25 mouse cellular contexts compared by ENCODE assay signal in the genomic region with DNA sequence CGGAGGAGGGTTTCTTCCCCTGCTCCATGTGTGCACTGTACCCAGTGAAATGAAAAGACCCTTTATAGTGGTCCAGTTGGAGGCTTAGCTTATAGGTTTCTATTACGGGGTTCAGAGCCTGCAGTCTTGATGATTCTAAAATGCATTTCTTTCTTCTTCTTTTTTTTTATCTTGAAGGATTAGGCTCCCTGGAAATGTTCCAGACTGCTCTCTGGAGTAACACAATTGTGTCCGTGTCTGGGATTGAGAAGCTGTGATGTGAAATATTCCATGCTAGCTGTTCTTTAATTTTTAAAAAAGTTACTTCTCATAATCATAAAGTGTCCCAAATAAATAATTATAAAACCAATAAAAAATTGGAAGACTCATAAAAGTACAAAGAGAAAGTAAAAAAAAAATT.
"Had no signal": no experiment of that assay in that cellular context is flagged by ENCODE, and none has a peak within 500 bp of the region (broad histone marks: within the 10 kb centered on the region; RNA-seq: fewer than 3 reads in every experiment).

No protein-coding gene starts in this region.

- H3K4me1 ChIP-seq: heart, embryonic 13.5 days; heart, embryonic 15.5 days; hindbrain, embryonic 13.5 days; hindbrain, embryonic 15.5 days; kidney, embryonic 15.5 days; limb, embryonic 13.5 days had no signal

- H3K27me3 ChIP-seq: hindbrain, embryonic 13.5 days; hindbrain, embryonic 15.5 days; kidney, embryonic 15.5 days had no signal

- H3K9me3 ChIP-seq: heart, embryonic 13.5 days; heart, embryonic 15.5 days; hindbrain, embryonic 13.5 days; hindbrain, embryonic 15.5 days; kidney, embryonic 15.5 days; limb, embryonic 13.5 days had no signal

- ATAC-seq: forebrain, postnatal 0 days; hindbrain, postnatal 0 days; intestine, embryonic 16.5 days had no signal

- DNase-seq: forebrain, postnatal 0 days; gastrocnemius, postnatal 14 days; gastrocnemius, postnatal 36 days; heart, adult 11 months; heart, adult 2 months; heart, postnatal 14 days; heart, postnatal 36 days; kidney, adult 11 months; kidney, adult 2 months; kidney, adult 9 months; kidney, postnatal 14 days; kidney, postnatal 36 days; layer of hippocampus, adult 9-11 months; layer of hippocampus, postnatal 36 days; left cerebral cortex, postnatal 4 days had no signal

- H3K9ac ChIP-seq: forebrain, postnatal 0 days; heart, embryonic 13.5 days; heart, embryonic 15.5 days; hindbrain, embryonic 13.5 days; hindbrain, embryonic 15.5 days; kidney, embryonic 15.5 days; limb, embryonic 13.5 days had no signal

- H3K4me2 ChIP-seq: heart, embryonic 11.5 days; heart, embryonic 13.5 days; heart, embryonic 15.5 days; hindbrain, embryonic 13.5 days; hindbrain, embryonic 15.5 days; kidney, embryonic 15.5 days; limb, embryonic 13.5 days had no signal

- H3K36me3 ChIP-seq: heart, embryonic 13.5 days; heart, embryonic 15.5 days; hindbrain, embryonic 13.5 days; hindbrain, embryonic 15.5 days; kidney, embryonic 15.5 days; limb, embryonic 13.5 days had no signal

- H3K4me3 ChIP-seq: heart, adult 2 months; heart, embryonic 13.5 days; heart, embryonic 15.5 days; hindbrain, embryonic 13.5 days; hindbrain, embryonic 15.5 days; kidney, embryonic 15.5 days; limb, embryonic 13.5 days had no signal

- H3K27ac ChIP-seq: heart, adult 2 months; heart, embryonic 13.5 days; heart, embryonic 15.5 days; hindbrain, embryonic 13.5 days; hindbrain, embryonic 15.5 days; hindbrain, postnatal 0 days; kidney, embryonic 15.5 days; kidney, postnatal 0 days; limb, embryonic 13.5 days had no signal
